Mouse (Mus musculus): Measurements from ENCODE around the gene Ankrd50.

GRCm38 (mm10) chr3:38440564-38440991, 44.1 kb downstream of the Ankrd50 start:
- TF ChIP-seq CTCF (IDR thresholded peaks at IDR 0.05) (no peak), EP300 (IDR thresholded peaks at IDR 0.05) (no peak)
